Mouse (Mus musculus): ENCODE data around the gene Mypop. TPM values are rescaled to one million over a fixed set of nuclear protein-coding genes. Genes with fewer than 3 reads are reported as not detected.

Mypop gene
- total RNA-seq (2023): 1.2 TPM

DNA sequence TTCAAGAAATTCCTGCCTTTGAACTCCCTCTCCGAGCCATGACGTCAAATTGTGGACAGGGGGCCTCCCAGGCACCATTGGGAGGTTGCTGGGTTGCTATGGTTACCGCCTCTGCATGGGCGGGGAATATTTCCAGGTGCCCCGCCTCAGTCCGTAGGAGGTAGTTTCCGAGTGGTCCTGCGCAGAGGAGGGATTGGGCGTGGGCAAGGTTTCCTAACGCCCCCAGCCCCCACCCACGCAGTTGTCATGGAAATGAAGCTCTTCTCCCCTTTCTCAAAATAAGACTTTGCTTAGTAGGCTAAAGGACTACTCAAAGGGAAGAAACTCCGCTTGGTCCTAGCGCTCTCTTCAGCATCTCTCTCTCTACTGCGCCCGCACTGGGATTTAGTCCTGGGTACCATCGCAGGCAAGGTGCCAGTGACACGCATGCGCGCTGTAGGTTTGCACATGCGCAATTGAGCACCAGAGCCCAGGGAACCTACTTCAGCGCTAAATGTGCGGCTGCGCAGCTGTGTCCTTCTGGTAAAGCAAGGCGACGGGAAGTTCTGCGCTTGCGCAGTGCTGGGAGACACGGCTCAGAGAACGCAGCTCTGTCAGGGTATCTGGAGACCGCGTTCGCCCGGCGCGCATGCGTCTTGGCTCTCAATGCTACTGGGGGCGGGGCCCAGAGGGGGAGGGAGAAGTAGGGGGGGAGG lies at the start of gene Mypop:
Gene Mypop (plus strand): TSS at position 645 of the 695 bp plus-strand sequence.

DNA sequence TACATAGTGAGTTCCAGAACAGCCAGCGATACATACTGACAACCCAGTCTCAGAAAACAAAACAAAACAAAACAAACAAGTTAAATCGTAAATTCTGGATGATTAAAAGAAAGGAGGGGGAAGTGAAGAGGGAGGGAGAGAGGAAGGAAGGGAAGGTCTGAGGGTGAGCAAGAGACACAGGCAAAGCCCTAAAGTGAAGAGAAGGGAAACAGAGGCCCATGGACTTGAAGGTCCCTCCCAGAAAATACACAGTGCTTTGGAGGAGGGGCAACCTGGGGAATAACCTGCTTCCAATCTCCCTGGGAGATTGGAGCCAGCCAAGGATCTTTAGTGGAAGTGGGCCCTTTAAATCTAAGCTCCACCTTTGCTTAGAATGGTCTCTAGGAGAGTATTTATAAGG lies 3.9 kb upstream of the Mypop start, which contains the start of gene Nanos2:
Gene Nanos2 (plus strand): TSS at position 301 of the 400 bp plus-strand sequence.

DNA sequence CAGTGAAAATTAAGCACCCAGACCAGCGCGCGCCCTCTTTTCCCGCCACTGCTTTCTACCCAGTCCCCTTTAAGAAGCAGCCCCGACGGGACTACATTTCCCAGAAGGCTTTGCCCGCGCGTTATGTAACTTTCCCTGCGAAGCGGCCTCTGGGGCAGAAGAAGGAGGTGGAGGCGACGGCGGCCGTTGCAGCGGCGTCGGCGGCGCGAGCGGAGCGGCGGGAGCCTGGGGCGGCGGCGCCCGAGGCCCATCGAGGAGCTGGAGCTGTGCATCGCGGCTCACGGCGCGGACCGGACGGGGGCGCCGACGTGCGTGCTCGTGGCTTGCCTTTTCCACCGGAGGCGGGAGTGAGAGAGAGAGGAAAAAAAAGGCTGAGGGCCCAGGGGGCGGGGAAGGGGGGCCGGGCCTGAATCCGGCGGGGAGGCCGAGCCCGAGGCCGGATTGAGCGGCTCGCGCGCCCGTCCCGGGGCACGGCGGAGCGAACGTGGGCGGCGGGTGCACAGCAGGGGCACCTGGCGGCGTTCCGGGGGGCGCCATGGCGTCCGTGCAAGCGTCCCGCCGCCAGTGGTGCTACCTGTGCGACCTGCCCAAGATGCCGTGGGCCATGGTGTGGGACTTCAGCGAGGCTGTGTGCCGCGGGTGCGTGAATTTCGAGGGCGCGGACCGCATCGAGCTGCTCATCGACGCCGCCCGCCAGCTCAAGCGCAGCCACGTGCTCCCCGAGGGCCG lies 13.0 kb downstream of the Mypop start, which contains the start of gene Irf2bp1:
Gene Irf2bp1 (plus strand): TSS at position 143 of the 729 bp plus-strand sequence.

DNA sequence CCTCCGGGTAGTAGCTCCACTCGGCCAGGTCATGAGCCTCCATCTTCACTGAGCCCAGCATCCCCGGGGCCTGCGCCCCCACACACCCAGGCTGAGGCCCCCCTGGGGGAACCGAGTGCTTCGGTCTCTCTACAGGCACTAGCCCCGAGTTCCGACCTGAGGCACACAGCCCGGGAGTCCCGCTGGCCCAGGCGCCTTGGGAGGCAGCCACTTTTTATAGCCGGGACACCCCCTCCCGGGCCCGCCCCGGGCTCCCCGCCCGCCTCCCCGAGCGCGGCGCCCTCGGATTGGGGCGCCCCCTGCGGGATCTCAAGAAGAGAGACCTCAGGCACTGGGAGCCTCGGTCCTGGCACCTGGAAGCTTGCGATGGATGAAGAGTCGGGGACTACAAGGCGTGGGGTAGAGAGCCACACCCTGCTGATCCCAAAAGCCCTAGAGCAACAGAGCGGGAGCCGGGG lies 32.3 kb downstream of the Mypop start, which contains the start of gene Foxa3:
Gene Foxa3 (minus strand): TSS at position 182 of the 458 bp plus-strand sequence.

DNA sequence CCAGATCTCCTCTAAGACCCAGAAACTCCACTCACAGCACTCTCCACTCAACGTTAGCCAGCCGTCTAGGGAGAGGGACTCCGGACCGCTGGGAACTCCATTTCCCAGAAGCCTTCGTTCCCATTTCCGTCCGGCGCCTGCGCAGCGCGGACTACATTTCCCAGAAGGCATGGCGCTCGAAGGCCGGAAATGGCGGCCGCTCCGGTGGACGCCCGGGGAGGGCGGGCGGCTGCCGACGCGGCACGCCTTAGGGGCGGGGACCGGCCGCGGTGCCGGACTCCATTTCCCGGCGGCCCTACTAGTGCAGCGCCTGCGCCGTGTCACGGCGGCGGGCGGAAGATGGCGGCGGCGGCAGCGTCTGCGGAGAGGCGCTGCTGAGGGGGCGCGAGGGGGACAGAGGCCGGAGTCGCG lies 33.1 kb downstream of the Mypop start, which contains the start of gene Sympk:
Gene Sympk (plus strand): TSS at position 282 of the 411 bp plus-strand sequence.

Other genes starting within 250 kb of the Mypop start
- gene Psg19, start 192.7 kb upstream of the Mypop start, total RNA-seq (2023): not detected
- gene Psg17, start 169.6 kb upstream of the Mypop start, total RNA-seq (2023): not detected
- gene Mill2, start 151.3 kb upstream of the Mypop start, total RNA-seq (2023): 0.21 TPM
- 14.8 TPM for gene Pglyrp1, start 119.9 kb upstream of the Mypop start, total RNA-seq (2023)
- gene Ccdc61, start 80.8 kb upstream of the Mypop start, total RNA-seq (2023): 24.9 TPM
- not detected for gene Nova2, start 65.4 kb upstream of the Mypop start, total RNA-seq (2023)
- not detected for gene Nanos2, start 3.8 kb upstream of the Mypop start, total RNA-seq (2023)
- 30.5 TPM for gene Irf2bp1, start 12.8 kb downstream of the Mypop start, total RNA-seq (2023)
- not detected for gene Foxa3, start 32.3 kb downstream of the Mypop start, total RNA-seq (2023)
- gene Sympk, start 33.1 kb downstream of the Mypop start, total RNA-seq (2023): 102 TPM
- gene Rsph6a, start 63.4 kb downstream of the Mypop start, total RNA-seq (2023): 0.35 TPM
- 0.92 TPM for gene Dmwd, start 85.0 kb downstream of the Mypop start, total RNA-seq (2023)
- gene Dmpk, start 92.6 kb downstream of the Mypop start, total RNA-seq (2023): 2.2 TPM
- gene Six5, start 103.3 kb downstream of the Mypop start, total RNA-seq (2023): 0.50 TPM
- not detected for gene Gm4969, start 127.1 kb downstream of the Mypop start, total RNA-seq (2023)
- gene Fbxo46, start 128.6 kb downstream of the Mypop start, total RNA-seq (2023): 22.5 TPM
- gene Qpctl, start 158.0 kb downstream of the Mypop start, total RNA-seq (2023): 14.9 TPM
- gene Snrpd2, start 158.5 kb downstream of the Mypop start, total RNA-seq (2023): 85.5 TPM
- not detected for gene Gipr, start 174.9 kb downstream of the Mypop start, total RNA-seq (2023)
- gene Eml2, start 185.2 kb downstream of the Mypop start, total RNA-seq (2023): 21.9 TPM
- not detected for gene Gpr4, start 221.3 kb downstream of the Mypop start, total RNA-seq (2023)
- 42.7 TPM for gene Opa3, start 237.1 kb downstream of the Mypop start, total RNA-seq (2023)

Data from CD4-positive naive resting alpha-beta T cell, adult 57 days (primary cell).